Mouse (Mus musculus) CD4-positive, CD25-positive, alpha-beta regulatory T cell (primary cell): ENCODE data around the gene 9130230L23Rik. TPM values are rescaled to one million over a fixed set of nuclear protein-coding genes. Genes with fewer than 3 reads are reported as not detected.

Experiments
- polyA plus RNA-seq: library from polyadenylated mRNA; unstranded; fragments of 100-300 nt; shearing (Covaris generic); gene quantifications from one replicate; pipeline ENCODE4 v1.2.1, GENCODE M21; 2017

9130230L23Rik gene
- 0.48 TPM for polyA plus RNA-seq

GRCm38 (mm10) chr5:66004134-66004925 lies at the start of gene 9130230L23Rik:
Gene 9130230L23Rik, minus strand, starts transcription at chr5:66004285.

GRCm38 (mm10) chr5:65934783-65935182 lies 69.3 kb downstream of the 9130230L23Rik start, which contains the start of gene Chrna9:
Gene Chrna9, plus strand, starts transcription at chr5:65934921.

Other genes starting within 250 kb of the 9130230L23Rik start
- gene N4bp2, start 240.8 kb downstream of the 9130230L23Rik start, polyA plus RNA-seq = 19.8 TPM
- gene Rhoh, start 143.1 kb downstream of the 9130230L23Rik start, polyA plus RNA-seq = 479 TPM
- gene Chrna9, start 69.4 kb downstream of the 9130230L23Rik start, polyA plus RNA-seq = 1.0 TPM
- gene Rbm47, start 168.8 kb upstream of the 9130230L23Rik start, polyA plus RNA-seq = 0.51 TPM